Mouse (Mus musculus) intestine, embryonic 15.5 days (tissue): ENCODE results near the gene Rps10. TPM values are rescaled to one million over a fixed set of nuclear protein-coding genes. Genes with fewer than 3 reads are reported as not detected.
A peak's percentile ranks its signal among the peaks of the same experiment; 100 is the strongest.

Experiments used
- ATAC-seq: fragments of 200-750 bp; cut with Nextera tagmentation; 2 replicates; pipeline ENCODE4 v1.8.0; 2017; ENCODE audit warnings: moderate TSS enrichment, moderate library complexity
- H3K27ac ChIP-seq: fragments of 300-500 bp; sonication (generic); 2 replicates; pipeline ENCODE4 v1.5.1; 2015; ENCODE audit warnings: mild to moderate bottlenecking, inconsistent platforms
- H3K27me3 ChIP-seq: fragments of 300-500 bp; sonication (generic); replicated peaks from 2 replicates; pipeline ENCODE4 v1.6.1; 2015; ENCODE audit warnings: inconsistent platforms
- H3K36me3 ChIP-seq: fragments of 300-500 bp; sonication (generic); 2 replicates; pipeline ENCODE4 v1.6.1; 2015; ENCODE audit warnings: inconsistent platforms
- H3K4me1 ChIP-seq: fragments of 300-500 bp; sonication (generic); replicated peaks from 2 replicates; pipeline ENCODE4 v1.6.1; 2015; ENCODE audit warnings: inconsistent platforms
- H3K4me2 ChIP-seq: fragments of 300-500 bp; sonication (generic); replicated peaks from 2 replicates; pipeline ENCODE4 v1.6.1; 2015; ENCODE audit warnings: mild to moderate bottlenecking, inconsistent platforms
- H3K4me3 ChIP-seq: fragments of 300-500 bp; sonication (generic); replicated peaks from 2 replicates; pipeline ENCODE4 v1.5.1; 2015; ENCODE audit warnings: inconsistent platforms
- H3K9ac ChIP-seq: fragments of 300-500 bp; sonication (generic); 2 replicates; pipeline ENCODE4 v1.6.1; 2015; ENCODE audit warnings: inconsistent platforms
- H3K9me3 ChIP-seq: fragments of 300-500 bp; sonication (generic); 2 replicates; pipeline ENCODE4 v1.6.1; 2016; ENCODE audit warnings: inconsistent platforms
- WGBS: fragments of 180-500 bp; shearing (Covaris S2); methylation state at CpG from one replicate; pipeline ENCODE4 v1.1.7; 2015; 5-methylcytosine and 5-hydroxymethylcytosine counted together
- polyA plus RNA-seq: library from polyadenylated mRNA; unstranded; fragments of >200 nt; fragmentation: Nextera tagmentation; extraction: Ambion mirVana; gene quantifications from 2 replicates; pipeline ENCODE4 v1.2.1, GENCODE M21; 2015

Rps10 gene
- polyA plus RNA-seq, 1 experiment from 2014 or later = 1,022 TPM

DNA sequence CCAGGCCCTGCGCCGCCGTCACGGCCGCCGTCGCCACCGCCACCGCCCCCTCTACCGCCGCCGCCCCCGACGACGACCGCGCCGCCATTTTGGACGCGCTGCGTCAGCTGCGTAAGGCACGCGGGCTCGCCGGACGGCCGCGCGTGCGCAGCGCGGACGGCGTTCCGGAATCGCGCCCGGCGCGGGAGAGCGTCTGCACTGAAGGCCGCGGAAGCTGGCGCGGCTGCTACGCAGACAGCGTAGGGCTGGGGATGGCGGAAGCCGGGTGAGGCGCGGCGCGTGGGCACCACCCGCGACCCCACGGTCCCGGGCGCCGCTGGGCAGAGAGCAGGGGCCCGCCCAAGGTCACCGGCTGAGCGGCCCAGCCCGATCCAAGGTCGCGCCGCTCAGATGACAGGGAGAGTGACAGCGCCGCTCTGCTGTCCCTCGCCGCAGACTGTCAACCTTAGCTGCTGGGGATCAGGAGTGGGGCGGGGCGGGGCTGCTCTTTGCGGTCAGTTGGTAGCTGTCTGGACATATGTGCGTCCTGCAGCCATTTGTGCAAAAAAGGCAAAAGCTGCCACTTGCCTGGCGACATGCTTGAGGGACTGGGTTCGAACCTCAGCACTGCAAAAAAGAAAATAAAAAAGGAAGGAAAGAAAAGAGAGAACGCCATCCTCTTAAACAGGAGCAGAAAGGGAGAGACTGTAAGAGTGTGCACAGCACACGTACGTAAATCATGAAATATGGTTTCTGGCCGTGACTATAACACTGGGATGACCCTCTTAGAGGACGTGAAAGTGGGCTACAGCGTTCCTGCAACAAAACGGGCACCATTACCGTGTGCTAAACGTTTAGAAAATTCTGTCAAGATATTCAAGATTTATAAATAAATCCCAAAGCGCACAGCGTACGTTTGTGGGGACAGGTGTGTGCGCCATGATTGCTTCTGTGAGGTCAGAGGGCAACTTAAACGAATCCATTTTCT is 12.8 kb downstream of the Rps10 start, which contains the start of gene Nudt3:
Gene Nudt3, minus strand, starts transcription at position 136 of the 967 bp plus-strand sequence.
- ATAC-seq = peak; percentile 94
- H3K9me3 ChIP-seq = no peaks in the 10 kb centered on the region
- H3K36me3 ChIP-seq = no peaks in the 10 kb centered on the region
- H3K4me2 ChIP-seq = peak within 1 kb of the TSS; percentile 74
- WGBS = 4% methylated on average over 87 of the region's 91 CpGs
- no peaks in the 10 kb centered on the region for H3K27me3 ChIP-seq
- H3K27ac ChIP-seq = peak within 1 kb of the TSS; percentile 93
- peak within 1 kb of the TSS; percentile 90 for H3K4me3 ChIP-seq
- peak within 1 kb of the TSS; percentile 99 for H3K9ac ChIP-seq
- H3K4me1 ChIP-seq = peaks cover 16% of the 10 kb centered on the region

DNA sequence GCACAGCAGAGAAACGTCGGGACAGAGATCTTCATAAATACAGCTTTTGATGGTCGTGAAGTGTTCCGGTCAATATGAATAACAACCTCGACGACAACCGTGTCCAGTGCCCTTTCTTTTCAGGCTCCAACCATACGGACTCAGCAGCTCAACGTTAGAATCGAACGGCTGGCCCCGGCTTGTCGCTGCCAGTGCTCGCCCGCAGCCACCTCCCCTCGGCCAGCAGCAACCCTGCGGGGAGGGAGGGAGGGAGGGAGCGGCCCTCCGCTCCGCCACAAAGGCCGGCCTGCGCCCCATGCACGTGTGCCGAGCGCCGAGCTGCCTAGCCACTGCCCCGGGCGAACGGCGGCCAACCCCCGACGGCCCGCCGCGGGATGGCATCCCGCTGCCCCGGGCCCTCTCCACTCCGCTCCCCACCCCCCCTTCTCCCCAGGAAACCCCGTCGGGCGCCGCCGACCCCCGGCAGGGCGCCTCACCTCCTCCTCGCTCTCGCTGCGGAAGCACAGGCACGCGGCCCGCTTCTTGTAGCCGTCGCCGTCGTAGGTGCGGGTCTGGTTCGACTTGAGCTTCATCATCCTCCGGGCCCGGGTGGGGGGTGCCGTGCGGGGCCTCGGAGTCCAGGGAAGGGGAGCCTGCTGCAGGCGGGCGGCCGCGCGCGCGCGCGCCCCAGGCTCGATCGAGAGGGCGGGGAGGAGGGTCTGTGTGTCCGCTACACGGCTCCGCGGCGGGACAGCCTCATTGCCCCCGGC is 13.7 kb downstream of the Rps10 start:
- H3K27ac ChIP-seq = peak overlapping the region; percentile 93
- peaks cover 16% of the 10 kb centered on the region for H3K4me1 ChIP-seq
- peak overlapping the region; percentile 90 for H3K4me3 ChIP-seq
- H3K9me3 ChIP-seq = no peaks in the 10 kb centered on the region
- WGBS = under 1% methylated on average over 76 of the region's 80 CpGs
- H3K4me2 ChIP-seq = peak overlapping the region; percentile 74
- no peaks in the 10 kb centered on the region for H3K27me3 ChIP-seq
- ATAC-seq = peak; percentile 67
- H3K9ac ChIP-seq = peak overlapping the region; percentile 99
- no peaks in the 10 kb centered on the region for H3K36me3 ChIP-seq

DNA sequence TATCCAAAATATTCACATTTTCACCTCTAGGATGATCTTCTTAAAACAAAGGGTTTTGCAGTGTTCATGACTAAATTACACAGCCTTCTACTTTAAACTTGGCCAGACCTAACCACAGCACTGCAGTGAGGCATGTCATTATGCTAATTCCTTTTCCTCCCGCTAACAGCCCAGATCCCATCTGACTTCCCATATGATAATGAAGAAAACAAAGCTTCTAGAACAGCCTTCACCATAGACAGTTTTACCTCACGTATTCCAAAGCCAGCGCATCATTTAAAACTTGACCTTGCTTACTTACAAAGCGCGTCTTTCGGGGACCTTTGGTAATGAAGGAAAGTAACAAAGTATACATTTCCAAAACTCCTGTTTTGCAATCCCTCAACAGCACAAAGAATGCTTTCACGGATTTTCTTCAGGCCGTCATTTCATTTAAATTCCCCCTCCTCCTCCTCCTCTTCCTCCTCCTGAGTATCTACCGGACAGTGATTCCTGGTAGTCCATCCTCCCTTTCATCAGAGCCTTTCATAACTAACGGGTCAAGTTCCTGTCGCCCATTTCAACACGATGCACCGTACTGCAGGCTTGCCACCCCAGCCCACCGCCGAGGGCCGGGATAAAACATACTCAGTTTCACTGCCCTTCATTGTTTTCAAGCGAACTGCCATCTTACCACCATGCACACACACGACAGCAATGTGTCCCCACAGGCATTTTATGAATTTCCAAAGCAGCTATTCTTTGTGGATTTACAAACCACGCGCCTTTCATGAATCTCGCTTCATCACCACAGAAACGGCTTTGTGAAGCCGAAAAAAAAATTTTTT is 14.6 kb downstream of the Rps10 start:
- peak overlapping the region; percentile 99 for H3K9ac ChIP-seq
- H3K27ac ChIP-seq = peak overlapping the region; percentile 93
- 3% methylated on average over 23 of the region's 23 CpGs for WGBS

DNA sequence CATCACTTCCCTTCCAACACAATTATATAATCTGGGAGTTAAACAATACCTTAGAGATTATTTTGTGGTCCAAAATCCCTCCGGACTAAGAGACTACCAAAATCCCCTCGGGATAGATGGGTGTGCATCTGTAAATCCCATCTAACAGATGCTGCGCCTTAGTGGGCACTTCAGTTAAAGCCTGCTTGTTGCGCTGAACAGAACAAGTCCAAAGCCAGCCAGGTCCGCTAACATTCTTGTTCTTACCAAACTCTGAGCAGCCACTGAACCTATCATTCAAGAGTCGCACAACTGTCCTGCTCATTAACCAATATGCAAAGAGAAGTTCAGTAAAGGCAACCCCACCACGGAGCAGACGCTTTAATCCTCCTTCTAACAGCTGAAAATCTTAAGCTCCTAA is 15.3 kb downstream of the Rps10 start:
- no peak overlapping the region for H3K9ac ChIP-seq
- no peak for ATAC-seq
- 0 out of 2 replicates have a peak, but pooled peaks cover 6% of the 10 kb centered on the region for H3K36me3 ChIP-seq
- no peaks in the 10 kb centered on the region for H3K9me3 ChIP-seq
- H3K4me3 ChIP-seq = peak overlapping the region; percentile 90
- peaks cover 10% of the 10 kb centered on the region; the same call in 1 of the 2 replicates for H3K4me1 ChIP-seq
- H3K4me2 ChIP-seq = peak overlapping the region; percentile 74
- WGBS = 46% methylated on average over 8 of the region's 8 CpGs
- H3K27me3 ChIP-seq = no peaks in the 10 kb centered on the region
- H3K27ac ChIP-seq = no peak overlapping the region

More for the DNA sequence above, 14.6 kb downstream of the Rps10 start:
- H3K27me3 ChIP-seq = no peaks in the 10 kb centered on the region
- ATAC-seq = no peak
- H3K4me2 ChIP-seq = peak overlapping the region; percentile 74
- 0 out of 2 replicates have a peak, but pooled peaks cover 2% of the 10 kb centered on the region for H3K36me3 ChIP-seq
- peaks cover 15% of the 10 kb centered on the region for H3K4me1 ChIP-seq
- H3K9me3 ChIP-seq = no peaks in the 10 kb centered on the region
- peak overlapping the region; percentile 90 for H3K4me3 ChIP-seq

DNA sequence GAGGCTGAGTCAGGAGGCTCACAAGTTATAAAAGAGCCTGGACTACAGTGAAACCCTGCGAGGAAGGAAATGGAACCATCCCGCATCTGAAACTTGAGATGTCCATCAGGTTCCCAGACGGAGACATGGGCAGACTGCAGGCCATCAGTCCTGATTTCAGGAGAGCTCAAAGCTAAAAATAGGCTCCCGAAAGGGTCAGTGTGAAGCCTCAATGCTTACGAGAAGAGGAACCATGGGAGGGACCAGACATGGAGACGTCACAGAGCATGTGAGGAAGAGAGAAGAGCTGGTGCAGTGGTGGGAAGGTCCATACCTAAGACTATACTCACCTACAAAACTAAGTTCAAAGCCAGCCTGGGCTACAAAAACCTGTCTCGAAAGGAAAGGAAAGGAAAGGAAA is 21.1 kb downstream of the Rps10 start:
- Histone ChIP-seq H3K9me3 (no peaks in the 10 kb centered on the region), H3K4me3 (no peak overlapping the region), H3K4me2 (no peak overlapping the region), H3K4me1 (peaks cover 21% of the 10 kb centered on the region), H3K36me3 (0 out of 2 replicates have a peak, but pooled peaks cover 6% of the 10 kb centered on the region), H3K9ac (no peak overlapping the region), H3K27me3 (no peaks in the 10 kb centered on the region), H3K27ac (no peak overlapping the region)
- ATAC-seq = no peak
- 76% methylated on average over 7 of the region's 7 CpGs for WGBS

DNA sequence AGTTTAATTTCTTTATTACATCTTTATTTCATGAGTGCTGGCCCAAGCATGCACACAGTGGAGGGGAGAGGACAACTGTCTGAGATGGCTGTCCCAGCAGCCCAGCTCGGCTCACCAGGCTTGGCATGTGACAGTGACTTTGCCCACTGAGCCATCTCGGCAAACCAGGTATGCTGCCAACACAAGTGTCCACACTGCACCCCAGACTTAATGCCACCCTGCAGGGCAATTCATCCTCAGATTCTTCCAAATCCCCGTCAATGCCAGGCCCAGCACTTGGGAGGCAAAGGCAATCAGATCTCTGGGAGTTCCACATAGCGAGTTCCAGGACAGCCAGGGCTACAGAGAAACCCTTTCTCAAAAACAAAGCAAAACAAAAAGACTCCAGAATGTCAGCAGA is 23.5 kb downstream of the Rps10 start:
- Histone ChIP-seq H3K9ac (no peak overlapping the region), H3K36me3 (0 out of 2 replicates have a peak, but pooled peaks cover 10% of the 10 kb centered on the region), H3K4me3 (no peak overlapping the region), H3K27me3 (no peaks in the 10 kb centered on the region), H3K4me2 (no peak overlapping the region), H3K9me3 (no peaks in the 10 kb centered on the region), H3K4me1 (peaks cover 21% of the 10 kb centered on the region), H3K27ac (0 out of 2 replicates have a peak overlapping the region, but pooled peaks have one; percentile 3)
- WGBS = 82% methylated on average over 4 of the region's 4 CpGs
- ATAC-seq = no peak

DNA sequence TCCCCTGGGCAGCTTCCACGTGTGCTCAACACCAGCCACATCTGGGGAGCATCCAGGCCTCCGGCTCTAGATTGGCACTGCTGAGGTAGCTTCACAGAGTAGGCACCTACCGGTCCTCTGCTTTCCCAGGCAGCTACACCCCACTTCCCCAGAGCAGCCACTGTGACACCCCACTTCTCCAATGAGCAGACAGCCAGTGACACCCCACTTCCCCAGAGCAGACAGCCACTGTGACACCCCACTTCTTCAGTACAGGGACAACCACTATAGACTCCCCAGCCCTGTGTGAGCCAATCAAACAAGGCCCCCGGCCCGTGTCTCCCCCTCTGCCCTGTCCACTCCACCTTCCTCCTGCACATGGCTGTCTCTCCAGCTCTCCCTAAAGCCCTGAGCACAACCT is 24.5 kb downstream of the Rps10 start:
- H3K9me3 ChIP-seq = no peaks in the 10 kb centered on the region
- H3K27ac ChIP-seq = no peak overlapping the region
- H3K4me1 ChIP-seq = peaks cover 21% of the 10 kb centered on the region
- H3K4me3 ChIP-seq = no peak overlapping the region
- no peak overlapping the region for H3K9ac ChIP-seq
- no peak overlapping the region for H3K4me2 ChIP-seq
- 77% methylated on average over 5 of the region's 5 CpGs for WGBS
- no peaks in the 10 kb centered on the region for H3K27me3 ChIP-seq
- ATAC-seq = no peak
- 0 out of 2 replicates have a peak, but pooled peaks cover 10% of the 10 kb centered on the region for H3K36me3 ChIP-seq

DNA sequence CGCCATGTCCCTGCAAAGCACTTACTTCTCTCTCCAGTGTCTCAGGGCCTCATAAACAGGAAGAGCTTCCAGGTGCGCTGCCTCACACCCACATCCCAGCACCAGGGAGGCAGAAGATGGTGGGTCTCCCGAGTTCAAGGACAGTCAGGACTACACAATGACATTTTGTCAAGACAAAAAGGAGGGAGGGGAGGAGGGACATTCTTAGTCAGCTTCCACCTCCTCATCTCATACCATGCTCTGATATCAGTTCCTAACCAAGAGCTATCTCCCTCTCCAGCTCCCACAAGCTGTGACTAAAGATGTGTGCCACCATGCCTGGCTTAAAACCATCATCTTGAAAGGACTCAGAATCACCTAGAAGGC is 25.0 kb downstream of the Rps10 start:
- 43% methylated on average over 3 of the region's 3 CpGs for WGBS
- no peak overlapping the region for H3K27ac ChIP-seq
- H3K36me3 ChIP-seq = 0 out of 2 replicates have a peak, but pooled peaks cover 5% of the 10 kb centered on the region
- ATAC-seq = no peak
- H3K4me3 ChIP-seq = no peak overlapping the region
- no peak overlapping the region for H3K4me2 ChIP-seq
- H3K27me3 ChIP-seq = no peaks in the 10 kb centered on the region
- no peaks in the 10 kb centered on the region for H3K9me3 ChIP-seq
- H3K9ac ChIP-seq = no peak overlapping the region
- peaks cover 21% of the 10 kb centered on the region for H3K4me1 ChIP-seq

DNA sequence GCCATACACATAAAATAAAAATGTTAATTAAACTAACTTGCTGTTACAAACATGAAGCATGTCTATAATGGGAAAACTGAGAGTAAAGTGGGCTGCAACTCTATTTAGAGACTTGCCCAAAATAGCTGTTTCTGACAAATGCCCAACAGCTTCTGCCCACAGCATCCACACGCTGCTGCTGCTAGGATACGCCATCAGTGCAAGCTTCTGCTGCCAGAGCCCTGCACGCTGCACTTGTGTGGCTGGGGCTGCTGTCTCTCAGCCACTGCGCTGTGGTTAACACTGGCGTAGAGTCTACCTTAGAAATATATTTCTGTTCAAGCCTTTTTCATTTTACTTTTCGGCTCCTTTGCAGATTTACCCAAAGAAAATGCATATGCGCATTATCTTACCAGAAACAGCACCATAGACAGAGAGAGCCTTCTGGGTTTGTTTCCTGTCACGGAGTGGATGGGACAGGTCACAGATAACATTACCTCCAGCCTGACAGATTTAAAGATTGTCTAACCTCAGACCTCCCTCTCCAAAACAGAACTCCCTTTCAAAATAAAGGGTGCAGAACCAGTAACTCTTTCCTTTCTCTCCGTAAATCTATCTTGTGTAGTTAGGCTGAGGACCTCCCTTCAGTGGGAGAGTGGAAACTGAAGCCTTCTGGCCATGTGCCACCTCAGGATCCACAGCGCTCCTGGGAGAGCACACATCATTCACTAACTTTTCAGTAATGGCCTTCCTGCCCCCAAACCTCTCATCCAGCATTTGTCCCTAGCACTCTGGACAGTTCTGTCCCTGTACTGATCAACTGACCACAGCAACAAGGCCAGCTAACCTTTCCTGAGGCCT is 25.6 kb downstream of the Rps10 start:
- Histone ChIP-seq H3K36me3 (0 out of 2 replicates have a peak, but pooled peaks cover 4% of the 10 kb centered on the region), H3K27ac (no peak overlapping the region), H3K4me2 (no peak overlapping the region), H3K4me1 (peaks cover 21% of the 10 kb centered on the region), H3K27me3 (no peaks in the 10 kb centered on the region), H3K9me3 (no peaks in the 10 kb centered on the region), H3K9ac (no peak overlapping the region), H3K4me3 (no peak overlapping the region)
- ATAC-seq = no peak
- WGBS = 67% methylated on average over 10 of the region's 10 CpGs

DNA sequence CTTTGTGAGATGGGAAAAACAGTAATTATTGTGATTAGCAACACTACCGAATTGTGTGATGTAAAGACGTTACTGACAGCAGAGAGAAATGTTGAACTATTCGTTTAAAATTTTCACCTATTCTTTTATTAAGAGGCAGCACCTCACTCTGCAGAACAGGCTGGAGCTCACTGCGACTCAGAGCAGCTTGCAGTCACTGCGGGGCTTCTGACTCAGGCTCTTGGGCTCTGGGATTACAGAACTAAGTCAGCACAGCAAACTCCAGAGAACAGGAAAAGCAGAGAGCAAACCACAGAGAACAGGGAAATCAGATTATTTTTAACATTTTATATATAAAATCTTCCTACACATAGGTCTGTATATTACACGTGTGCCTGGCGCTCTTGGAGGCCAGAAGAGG is 26.9 kb downstream of the Rps10 start:
- Histone ChIP-seq H3K4me2 (no peak overlapping the region), H3K9me3 (no peaks in the 10 kb centered on the region), H3K4me3 (no peak overlapping the region), H3K36me3 (0 out of 2 replicates have a peak, but pooled peaks cover 4% of the 10 kb centered on the region), H3K27me3 (no peaks in the 10 kb centered on the region), H3K4me1 (peaks cover 21% of the 10 kb centered on the region), H3K27ac (no peak overlapping the region), H3K9ac (no peak overlapping the region)
- 84% methylated on average over 7 of the region's 7 CpGs for WGBS
- ATAC-seq = no peak
